Mouse (Mus musculus): ENCODE results near the gene Hmgcll1. TPM values are rescaled to one million over a fixed set of nuclear protein-coding genes. Genes with fewer than 3 reads are reported as not detected.
A peak's percentile ranks its signal among the peaks of the same experiment; 100 is the strongest.

Hmgcll1 gene
- polyA plus RNA-seq, 1 experiment from 2014 or later = 8.8 TPM

- no peaks in the 10 kb centered on the region for H3K27me3 ChIP-seq
- H3K36me3 ChIP-seq = no peaks in the 10 kb centered on the region
- no peak overlapping the region for H3K4me3 ChIP-seq
- ATAC-seq (ENCODE audit: borderline replicate concordance, extremely low read depth, low FRiP score, low TSS enrichment) = peak; percentile 50; the same call in 1 of the 2 replicates
- 61% methylated on average over 10 of the region's 10 CpGs for WGBS
- H3K27ac ChIP-seq = no peak overlapping the region
- H3K4me1 ChIP-seq = peaks cover 39% of the 10 kb centered on the region
- no peak overlapping the region for H3K9ac ChIP-seq
- H3K4me2 ChIP-seq = no peak overlapping the region
- H3K9me3 ChIP-seq = no peaks in the 10 kb centered on the region
Measured at GRCm38 (mm10) chr9:76016506-76016905, 1.9 kb downstream of the Hmgcll1 start.

- WGBS = 87% methylated on average over 5 of the region's 5 CpGs
- H3K27ac ChIP-seq = no peak overlapping the region
- no peaks in the 10 kb centered on the region for H3K9me3 ChIP-seq
- no peaks in the 10 kb centered on the region for H3K27me3 ChIP-seq
- peaks cover 14% of the 10 kb centered on the region for H3K4me1 ChIP-seq
- no peak for ATAC-seq (ENCODE audit: borderline replicate concordance, extremely low read depth, low FRiP score, low TSS enrichment)
- H3K9ac ChIP-seq = no peak overlapping the region
- H3K36me3 ChIP-seq = no peaks in the 10 kb centered on the region
- no peak overlapping the region for H3K4me3 ChIP-seq
- no peak overlapping the region for H3K4me2 ChIP-seq
Measured at GRCm38 (mm10) chr9:76023551-76023973, 8.9 kb downstream of the Hmgcll1 start.

- 26% methylated on average over 5 of the region's 5 CpGs for WGBS
- no peak overlapping the region for H3K4me3 ChIP-seq
- H3K9me3 ChIP-seq = no peaks in the 10 kb centered on the region
- H3K9ac ChIP-seq = no peak overlapping the region
- H3K4me1 ChIP-seq = peaks cover 16% of the 10 kb centered on the region
- no peaks in the 10 kb centered on the region for H3K36me3 ChIP-seq
- peak; percentile 42; the same call in 1 of the 2 replicates for ATAC-seq (ENCODE audit: borderline replicate concordance, extremely low read depth, low FRiP score, low TSS enrichment)
- no peak overlapping the region for H3K4me2 ChIP-seq
- peak overlapping the region; percentile 73 for H3K27ac ChIP-seq
- no peaks in the 10 kb centered on the region for H3K27me3 ChIP-seq
Measured at GRCm38 (mm10) chr9:76024277-76025246, 9.9 kb downstream of the Hmgcll1 start.

- 51% methylated on average over 16 of the region's 16 CpGs for WGBS
- ATAC-seq (ENCODE audit: borderline replicate concordance, extremely low read depth, low FRiP score, low TSS enrichment) = no peak
- no peak overlapping the region for H3K4me2 ChIP-seq
Measured at GRCm38 (mm10) chr9:76029471-76030199, 15.0 kb downstream of the Hmgcll1 start.

DNA sequence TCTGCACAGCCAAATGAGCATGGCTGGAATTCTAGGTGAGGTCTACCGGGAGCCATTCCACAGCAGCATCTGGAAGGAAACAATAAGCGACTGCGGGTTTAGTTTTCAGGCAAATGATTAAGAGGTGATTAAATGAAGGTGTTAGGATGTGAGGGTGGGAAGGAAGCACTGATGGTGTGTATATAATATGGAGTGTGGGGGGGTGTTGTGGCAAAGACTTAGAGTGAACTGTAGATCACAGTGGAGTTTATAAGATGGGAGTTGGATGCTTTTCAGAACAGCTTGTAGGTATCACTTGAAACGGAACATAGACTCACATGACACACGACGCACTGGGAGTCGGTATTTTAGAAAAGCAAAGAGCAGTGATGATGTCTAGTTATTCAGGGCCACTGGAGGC, 20.4 kb downstream of the Hmgcll1 start:
- no peak overlapping the region for H3K27ac ChIP-seq
- 71% methylated on average over 7 of the region's 7 CpGs for WGBS
- H3K9me3 ChIP-seq = no peaks in the 10 kb centered on the region
- no peaks in the 10 kb centered on the region for H3K27me3 ChIP-seq
- no peak overlapping the region for H3K4me2 ChIP-seq
- no peak overlapping the region for H3K9ac ChIP-seq
- ATAC-seq (ENCODE audit: borderline replicate concordance, extremely low read depth, low FRiP score, low TSS enrichment) = no peak
- 0 out of 2 replicates have a peak, but pooled peaks cover 4% of the 10 kb centered on the region for H3K4me1 ChIP-seq
- no peak overlapping the region for H3K4me3 ChIP-seq
- H3K36me3 ChIP-seq = no peaks in the 10 kb centered on the region

More at GRCm38 (mm10) chr9:76029471-76030199, 15.0 kb downstream of the Hmgcll1 start:
- Histone ChIP-seq H3K36me3 (no peaks in the 10 kb centered on the region), H3K9me3 (no peaks in the 10 kb centered on the region), H3K4me1 (peaks cover 12% of the 10 kb centered on the region), H3K9ac (no peak overlapping the region), H3K27ac (peak overlapping the region; percentile 39), H3K27me3 (no peaks in the 10 kb centered on the region), H3K4me3 (no peak overlapping the region)

DNA sequence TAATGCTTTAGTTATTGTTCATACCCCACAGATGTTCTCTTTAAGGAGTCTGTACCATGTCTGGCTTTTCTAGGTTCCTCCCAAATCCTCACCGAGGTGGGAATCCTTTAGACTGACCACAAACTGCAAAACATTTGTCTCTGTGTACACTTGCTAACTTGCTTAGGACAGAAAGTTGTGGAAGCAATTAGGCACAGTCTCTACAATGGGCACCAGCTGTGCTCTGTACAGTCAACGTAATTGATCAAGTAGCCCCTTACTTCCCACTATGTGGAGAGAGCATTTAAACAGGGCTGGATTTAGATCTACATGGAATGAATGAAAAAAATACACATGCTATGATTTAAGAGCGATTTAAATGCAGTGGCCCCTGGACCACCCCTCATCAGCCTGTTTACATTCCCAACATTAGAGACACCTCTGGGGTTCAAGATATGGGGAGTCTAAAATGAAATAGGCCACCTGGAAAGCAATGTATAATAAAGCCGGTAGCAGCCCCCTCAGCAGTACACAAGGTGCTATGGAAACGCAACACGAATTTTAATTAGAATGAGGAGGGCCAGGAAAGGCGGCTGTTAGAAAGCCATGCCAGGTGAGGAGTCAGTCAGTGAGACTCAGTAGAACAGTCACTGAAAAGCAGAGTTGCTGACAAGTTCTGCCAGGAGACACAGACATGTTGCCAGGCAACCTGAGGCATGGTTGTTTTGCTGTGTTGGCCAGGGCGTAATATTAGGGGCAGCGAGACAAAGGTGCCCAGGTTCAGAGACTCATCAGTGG, 23.9 kb downstream of the Hmgcll1 start:
- Histone ChIP-seq H3K4me1 (0 out of 2 replicates have a peak, but pooled peaks cover 4% of the 10 kb centered on the region), H3K36me3 (no peaks in the 10 kb centered on the region), H3K27me3 (no peaks in the 10 kb centered on the region), H3K9me3 (no peaks in the 10 kb centered on the region), H3K4me2 (no peak overlapping the region), H3K4me3 (no peak overlapping the region), H3K27ac (no peak overlapping the region), H3K9ac (no peak overlapping the region)
- ATAC-seq (ENCODE audit: borderline replicate concordance, extremely low read depth, low FRiP score, low TSS enrichment) = no peak
- 54% methylated on average over 9 of the region's 9 CpGs for WGBS

DNA sequence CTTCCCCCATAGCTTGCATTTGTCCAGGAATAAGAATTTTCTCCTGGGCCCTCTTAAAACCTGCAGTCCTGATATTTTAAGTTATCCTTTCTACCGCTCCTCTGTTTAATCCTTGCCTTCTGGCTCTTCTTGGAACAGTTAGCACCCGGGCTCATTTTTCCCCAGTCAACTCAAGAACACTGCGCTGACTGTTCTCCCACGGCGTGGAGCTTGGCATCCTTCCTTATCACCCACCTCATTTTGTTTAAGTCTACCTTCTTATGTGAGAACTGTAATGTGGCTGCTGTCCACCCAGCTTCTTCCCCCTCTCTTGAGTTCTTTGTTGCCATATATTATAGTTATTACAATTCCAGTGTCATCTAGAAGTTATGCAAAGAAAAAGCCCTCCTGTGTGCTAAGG, 25.1 kb downstream of the Hmgcll1 start:
- Histone ChIP-seq H3K4me1 (0 out of 2 replicates have a peak, but pooled peaks cover 4% of the 10 kb centered on the region), H3K27me3 (no peaks in the 10 kb centered on the region), H3K4me2 (no peak overlapping the region), H3K4me3 (no peak overlapping the region), H3K9ac (no peak overlapping the region), H3K9me3 (no peaks in the 10 kb centered on the region), H3K27ac (no peak overlapping the region), H3K36me3 (no peaks in the 10 kb centered on the region)
- ATAC-seq (ENCODE audit: borderline replicate concordance, extremely low read depth, low FRiP score, low TSS enrichment) = no peak
- WGBS = 58% methylated on average over 5 of the region's 5 CpGs

GRCm38 (mm10) chr9:76043341-76043740, 28.7 kb downstream of the Hmgcll1 start:
- H3K9me3 ChIP-seq = no peaks in the 10 kb centered on the region
- H3K4me3 ChIP-seq = no peak overlapping the region
- no peak overlapping the region for H3K9ac ChIP-seq
- H3K36me3 ChIP-seq = no peaks in the 10 kb centered on the region
- no peak overlapping the region for H3K4me2 ChIP-seq
- no peaks in the 10 kb centered on the region for H3K4me1 ChIP-seq
- H3K27ac ChIP-seq = no peak overlapping the region
- 60% methylated on average over 5 of the region's 5 CpGs for WGBS
- no peak for ATAC-seq (ENCODE audit: borderline replicate concordance, extremely low read depth, low FRiP score, low TSS enrichment)
- H3K27me3 ChIP-seq = no peaks in the 10 kb centered on the region

DNA sequence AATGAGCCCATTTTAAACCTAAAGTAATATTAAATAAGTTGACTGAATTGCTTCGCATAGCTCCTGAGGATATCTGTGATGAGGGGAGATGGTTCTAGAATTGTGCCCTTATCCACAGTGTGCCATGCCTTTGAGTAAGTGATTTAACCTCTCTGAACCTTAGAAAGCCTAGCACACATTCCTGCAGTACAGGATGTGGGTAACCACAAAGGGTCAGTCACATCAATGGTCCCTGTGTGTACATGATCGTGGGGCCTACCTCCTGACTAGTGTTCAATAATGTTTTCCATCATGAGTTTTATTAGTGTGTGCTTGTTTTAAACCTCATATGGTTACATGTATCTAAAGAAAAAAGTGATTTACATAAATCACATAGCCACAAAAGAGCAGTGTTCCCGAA, 46.3 kb downstream of the Hmgcll1 start:
- H3K9ac ChIP-seq = no peak overlapping the region
- H3K9me3 ChIP-seq = no peaks in the 10 kb centered on the region
- no peak overlapping the region for H3K4me2 ChIP-seq
- H3K27me3 ChIP-seq = no peaks in the 10 kb centered on the region
- no peak overlapping the region for H3K27ac ChIP-seq
- H3K36me3 ChIP-seq = no peaks in the 10 kb centered on the region
- no peak for ATAC-seq (ENCODE audit: borderline replicate concordance, extremely low read depth, low FRiP score, low TSS enrichment)
- H3K4me3 ChIP-seq = no peak overlapping the region
- WGBS = 73% methylated on average over 3 of the region's 3 CpGs
- H3K4me1 ChIP-seq = no peaks in the 10 kb centered on the region

GRCm38 (mm10) chr9:76061492-76061891, 46.8 kb downstream of the Hmgcll1 start:
- no peak for ATAC-seq (ENCODE audit: borderline replicate concordance, extremely low read depth, low FRiP score, low TSS enrichment)
- Histone ChIP-seq H3K9me3 (no peaks in the 10 kb centered on the region), H3K4me3 (no peak overlapping the region), H3K9ac (no peak overlapping the region), H3K4me2 (no peak overlapping the region), H3K4me1 (no peaks in the 10 kb centered on the region), H3K27me3 (no peaks in the 10 kb centered on the region), H3K36me3 (no peaks in the 10 kb centered on the region), H3K27ac (no peak overlapping the region)
- WGBS = 49% methylated on average over 4 of the region's 4 CpGs

GRCm38 (mm10) chr9:76064164-76064563, 49.5 kb downstream of the Hmgcll1 start:
- Histone ChIP-seq H3K4me3 (no peak overlapping the region), H3K27ac (no peak overlapping the region), H3K36me3 (no peaks in the 10 kb centered on the region), H3K9ac (no peak overlapping the region), H3K4me1 (no peaks in the 10 kb centered on the region), H3K9me3 (no peaks in the 10 kb centered on the region), H3K4me2 (no peak overlapping the region), H3K27me3 (no peaks in the 10 kb centered on the region)
- no peak for ATAC-seq (ENCODE audit: borderline replicate concordance, extremely low read depth, low FRiP score, low TSS enrichment)
- WGBS = 56% methylated on average over 2 of the region's 2 CpGs
